Mouse (Mus musculus) gastrocnemius, postnatal 14 days (tissue): ENCODE measurements around the gene Inpp5k. TPM values are rescaled to one million over a fixed set of nuclear protein-coding genes. Genes with fewer than 3 reads are reported as not detected.
A peak's percentile ranks its signal among the peaks of the same experiment; 100 is the strongest.

Experiments used
- DNase-seq: peaks from one replicate; pipeline ENCODE4 v3.0.0; 2021; ENCODE audit warnings: mixed read lengths
- intact Hi-C: fragments of 180-260 bp; cut with DNase I; formaldehyde crosslinking; loops from one replicate; pipeline ENCODE4 v1.15.1; 2025; ENCODE audit warnings: low total_unique reads
- total RNA-seq, 2 experiments: library from RNA; stranded (reverse); gene quantifications; 2 replicates each; pipeline ENCODE4 v1.2.3; 2021

The Inpp5k gene
- total RNA-seq, 2 experiments from 2014 or later: 17.0 to 23.0 TPM

DNA sequence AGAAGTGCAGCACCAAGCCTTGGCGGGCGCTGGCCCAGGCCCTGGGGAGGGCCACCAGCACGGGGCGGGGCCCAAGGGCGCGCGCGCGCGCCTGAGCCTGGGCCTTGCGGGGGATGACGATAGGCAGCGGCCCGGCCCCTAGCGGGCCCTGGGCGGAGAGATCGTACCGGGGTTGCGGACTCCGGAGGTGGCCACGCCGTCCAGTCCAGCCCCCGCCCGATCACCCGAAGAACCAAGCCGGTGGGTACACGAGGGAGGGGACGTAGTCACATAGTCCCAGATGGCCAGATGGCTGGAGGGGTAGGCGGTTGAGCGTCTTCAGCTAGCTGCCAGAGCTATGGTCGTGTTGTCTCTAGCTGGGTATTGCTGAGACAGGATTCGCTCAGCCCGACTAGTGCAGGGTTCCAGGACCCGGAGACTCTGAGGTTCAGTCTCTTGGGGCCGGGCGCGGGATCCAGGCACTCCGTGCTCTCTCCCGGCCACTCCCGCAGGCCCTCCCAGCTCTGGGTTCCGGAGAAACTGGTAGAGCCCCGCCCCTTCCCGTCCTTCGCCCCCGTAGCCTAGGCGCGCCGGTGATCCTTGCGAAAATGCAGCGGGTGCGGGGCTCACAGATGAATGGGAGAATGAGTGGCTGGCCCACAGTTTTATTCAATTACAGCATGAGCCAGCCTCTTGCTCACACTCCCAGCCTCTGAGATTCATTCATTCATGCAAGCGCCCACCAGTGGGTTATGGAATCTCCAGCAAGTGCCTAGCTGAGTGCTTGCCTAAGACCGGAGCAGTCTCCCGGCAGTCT is 20.8 kb downstream of the Inpp5k start:
- DNase-seq: peak; percentile 84
- intact Hi-C loops: no loop called here

DNA sequence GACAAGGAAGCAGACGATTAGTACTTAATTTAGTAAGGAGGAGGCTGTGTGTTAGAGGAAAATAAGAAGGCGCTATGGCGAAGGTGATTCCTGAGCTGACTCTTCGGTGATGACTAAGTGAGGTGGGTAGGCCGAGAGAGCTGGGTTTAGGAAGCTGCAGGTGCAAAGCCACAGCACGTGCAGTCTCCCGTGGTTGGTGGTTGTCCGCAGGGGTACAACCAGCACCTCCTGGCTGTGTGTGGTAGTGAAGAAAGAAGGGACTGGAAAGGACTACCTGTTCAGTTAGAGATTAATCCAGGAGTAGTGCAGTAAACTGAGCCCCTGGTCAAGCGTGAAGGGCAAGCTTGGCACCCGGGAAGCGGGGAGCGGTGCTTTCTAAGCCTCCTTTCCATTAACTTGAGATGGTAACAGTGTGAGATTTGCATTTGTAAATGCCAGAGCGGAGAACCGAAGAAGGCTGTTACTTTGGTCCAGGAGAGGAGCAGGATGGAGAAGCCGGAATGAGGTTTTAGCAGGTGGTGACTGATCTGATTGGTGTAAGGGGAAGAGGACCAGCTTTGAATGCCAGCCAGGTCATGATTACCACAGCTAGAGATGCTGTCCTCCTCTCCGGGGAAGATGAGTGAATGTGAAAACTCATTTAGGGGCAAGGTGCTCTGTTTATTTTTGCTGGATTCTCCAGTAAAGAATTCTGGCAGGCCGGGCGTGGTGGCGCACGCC is 21.6 kb downstream of the Inpp5k start:
- intact Hi-C loops: no loop called here
- no peak for DNase-seq

DNA sequence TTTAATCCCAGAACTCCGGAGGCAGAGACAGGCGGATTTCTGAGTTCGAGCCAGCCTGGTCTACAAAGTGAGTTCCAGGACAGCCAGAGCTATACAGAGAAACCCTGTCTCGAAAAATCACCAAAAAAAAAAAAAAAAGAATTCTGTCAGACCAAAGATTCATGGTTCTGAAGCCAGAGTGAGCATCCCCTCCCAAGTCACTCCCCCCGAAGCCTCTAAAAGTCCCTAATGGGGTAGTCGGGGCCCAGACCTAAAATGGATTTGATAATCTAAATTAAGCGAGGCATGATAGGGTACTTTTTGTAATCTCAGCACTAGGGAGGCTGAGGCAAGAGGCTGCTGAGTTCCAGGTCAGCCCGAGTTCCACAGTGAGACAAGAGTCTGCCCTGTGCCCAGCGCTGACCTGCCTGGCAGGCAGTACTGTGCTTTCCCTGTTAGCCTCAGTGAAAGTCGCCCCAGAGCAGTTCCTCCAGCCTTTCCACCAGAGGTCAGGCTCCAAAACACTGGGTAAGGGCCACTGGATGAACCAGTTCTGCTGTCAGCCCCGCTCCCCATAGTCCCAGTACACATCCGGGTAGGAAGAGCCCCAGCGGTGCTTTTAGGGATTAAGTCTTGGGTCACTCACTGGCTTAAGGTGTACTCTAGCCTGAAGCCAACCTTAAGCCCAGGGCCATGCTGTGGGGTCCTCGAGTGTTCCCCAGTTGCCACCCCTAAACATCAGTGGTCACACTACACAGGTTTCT is 22.3 kb downstream of the Inpp5k start:
- intact Hi-C loops: no loop called here
- no peak for DNase-seq

DNA sequence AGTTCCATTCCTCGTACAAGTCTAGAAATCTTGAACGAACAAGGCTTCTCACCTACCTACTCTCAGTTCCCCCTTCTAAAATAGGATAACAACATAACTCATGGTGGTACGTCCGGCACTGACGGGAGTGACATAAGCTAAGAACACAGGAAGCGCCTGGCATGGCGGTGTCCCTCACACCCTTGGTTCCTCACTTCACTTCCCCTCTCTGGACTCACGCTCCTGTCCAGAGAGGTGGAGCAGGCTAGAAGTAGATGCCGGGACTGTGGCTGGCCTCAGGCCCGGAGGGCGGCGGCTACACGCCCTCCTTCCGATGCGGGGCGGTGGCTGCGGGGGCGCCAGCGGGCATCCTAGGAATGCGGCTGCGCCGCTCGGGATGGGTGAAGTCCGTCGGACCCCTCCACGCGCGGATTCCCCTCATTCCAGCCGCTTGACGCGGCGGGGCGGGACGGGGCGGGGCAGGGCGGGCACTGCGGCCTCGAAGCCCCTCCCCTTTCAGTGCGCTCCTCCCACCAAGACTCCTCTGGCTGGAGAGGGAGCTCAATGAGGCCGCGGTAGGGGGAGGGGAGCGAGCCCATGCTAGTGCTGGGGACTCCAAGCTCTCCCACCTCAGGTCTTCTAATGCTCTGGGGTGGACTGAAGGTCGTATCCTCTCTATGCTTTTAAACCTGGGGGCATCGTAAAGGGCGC is 23.1 kb downstream of the Inpp5k start:
- peak; percentile 77 for DNase-seq
- intact Hi-C loops: no loop called here

DNA sequence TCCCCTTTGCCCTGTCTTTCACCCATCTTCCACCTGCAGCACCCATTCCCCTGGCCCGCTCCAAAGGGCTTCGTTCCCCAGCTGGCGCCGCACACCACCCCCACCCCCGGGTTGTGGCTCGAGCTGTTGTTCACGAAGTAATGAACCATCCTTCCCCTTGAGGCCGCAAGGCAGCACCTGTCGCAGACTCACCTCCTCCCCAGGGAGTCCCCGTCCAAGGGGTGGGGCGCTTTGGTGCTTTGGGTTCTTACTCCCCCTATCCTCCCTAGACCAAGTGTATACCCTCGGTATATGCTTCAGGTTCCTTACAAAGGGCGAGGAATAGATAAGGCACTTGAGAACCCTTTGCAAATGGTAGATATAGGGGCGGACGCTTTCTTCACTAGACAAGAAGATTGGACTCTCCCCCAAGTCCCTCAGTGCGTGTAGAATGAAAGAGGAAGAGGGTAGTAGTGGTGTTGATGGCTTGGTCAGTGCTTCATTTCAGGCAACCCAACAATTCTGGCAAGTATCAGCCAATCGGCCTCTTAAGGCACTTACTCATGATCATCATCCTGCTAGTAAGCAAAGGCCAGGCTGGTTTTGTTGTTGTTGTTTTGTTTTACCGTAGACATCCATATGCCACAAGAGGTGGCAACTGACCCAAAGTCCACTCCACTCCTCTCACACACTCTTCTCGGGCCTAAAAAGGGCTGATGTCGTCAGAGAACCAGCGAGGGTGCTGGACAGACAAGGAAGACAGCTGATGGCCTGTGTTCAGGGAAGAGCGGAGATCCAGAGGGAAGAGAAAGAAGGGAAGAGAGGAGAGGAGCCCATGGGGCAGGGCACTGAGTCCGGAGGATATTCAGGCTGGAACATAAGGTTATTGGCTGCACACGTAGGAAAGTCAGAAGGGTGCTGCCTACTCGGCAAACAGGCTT is 23.9 kb downstream of the Inpp5k start:
- DNase-seq: peak; percentile 35
- intact Hi-C loops: no loop called here

DNA sequence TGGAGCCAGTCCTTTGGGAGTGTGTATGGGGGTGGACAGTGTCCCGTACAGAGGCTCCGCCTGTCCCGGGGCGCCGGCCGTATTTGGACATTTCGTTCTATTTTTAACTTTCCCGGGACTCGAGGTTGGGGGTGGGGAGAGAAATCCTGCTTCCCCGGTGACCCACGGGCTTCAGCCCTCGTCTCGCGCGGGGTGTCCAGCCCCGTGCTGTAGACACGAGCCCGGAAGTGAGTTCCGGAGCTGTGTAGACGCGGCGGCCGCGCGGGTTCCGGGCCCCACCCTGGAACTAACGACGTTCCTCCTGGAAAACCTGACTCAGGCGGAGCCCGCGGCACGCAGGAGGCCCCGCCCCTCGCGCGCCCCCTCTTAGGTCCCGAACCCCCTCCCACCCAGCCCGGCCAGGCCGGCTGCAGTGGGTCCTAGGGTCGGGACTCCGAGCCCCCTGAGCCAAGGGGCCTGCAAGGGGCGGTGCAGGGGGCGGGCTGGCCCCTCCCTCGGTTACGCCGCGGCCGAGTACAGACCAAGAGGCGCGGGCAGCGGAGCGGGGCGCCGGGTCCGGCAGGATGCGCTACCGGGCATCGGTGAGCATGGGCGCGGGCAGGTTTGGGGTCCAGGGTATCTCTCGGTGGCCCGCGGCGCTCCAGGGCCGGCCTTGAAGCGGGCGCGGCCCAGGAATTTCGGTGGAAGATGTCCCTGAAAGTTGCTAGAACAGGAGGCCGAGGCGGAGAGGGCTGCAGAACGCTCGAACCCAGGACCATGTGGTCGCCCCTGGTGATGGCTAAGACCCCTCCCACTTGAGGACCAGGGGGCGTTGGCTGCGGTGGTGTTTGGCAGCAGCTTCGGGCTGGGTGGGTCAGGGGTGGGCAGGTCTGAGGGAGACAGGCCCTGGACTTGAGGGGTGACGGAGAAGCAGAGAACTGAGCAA is 25.1 kb downstream of the Inpp5k start:
- peak; percentile 79 for DNase-seq
- intact Hi-C loops: no loop called here

DNA sequence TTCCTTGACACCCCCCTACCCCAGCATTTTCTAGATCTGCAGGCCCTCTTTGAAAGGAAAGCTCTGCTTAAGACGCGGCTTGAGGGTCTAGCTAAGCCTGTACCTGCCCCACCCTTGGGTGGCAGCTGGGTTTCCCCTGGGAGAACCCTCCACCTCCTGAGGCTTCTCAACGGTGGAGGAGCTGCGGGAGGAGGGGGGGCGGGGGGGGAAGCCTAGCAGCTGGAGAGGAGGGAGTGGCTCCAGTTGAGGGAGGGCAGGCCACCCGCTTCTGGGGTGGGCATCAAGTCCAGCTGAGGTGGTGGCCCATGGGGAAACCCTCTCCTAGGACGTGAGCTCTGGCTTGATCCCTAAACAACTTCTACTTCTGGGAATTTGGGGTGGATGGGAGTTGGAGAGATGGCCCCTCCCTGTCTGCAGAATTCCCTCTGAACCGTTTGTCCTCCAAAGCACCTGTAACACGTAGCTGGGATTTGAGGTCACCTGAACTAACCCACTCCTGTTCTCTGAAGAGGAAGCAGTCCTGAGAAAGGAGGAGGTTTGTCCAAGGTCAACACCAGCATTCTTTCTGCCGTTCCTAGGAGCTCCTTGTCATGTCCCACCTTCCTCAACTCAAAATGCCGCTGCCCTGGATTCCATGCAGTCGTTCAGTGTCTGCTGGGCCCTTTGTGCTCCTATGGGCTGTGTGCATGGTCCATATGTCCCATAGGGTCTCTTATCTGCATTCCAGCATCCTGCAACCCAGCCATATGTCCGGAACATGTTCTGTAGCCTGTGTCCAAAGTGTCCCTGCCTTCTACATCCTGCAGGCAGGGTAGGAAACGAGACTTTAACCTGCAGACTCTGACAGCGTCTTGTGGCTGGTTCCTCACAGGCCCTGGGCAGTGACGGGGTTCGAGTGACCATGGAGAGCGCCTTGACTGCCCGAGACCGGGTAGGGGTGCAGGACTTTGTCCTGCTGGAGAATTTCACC is 26.1 kb downstream of the Inpp5k start:
- intact Hi-C loops: no loop called here
- no peak for DNase-seq

DNA sequence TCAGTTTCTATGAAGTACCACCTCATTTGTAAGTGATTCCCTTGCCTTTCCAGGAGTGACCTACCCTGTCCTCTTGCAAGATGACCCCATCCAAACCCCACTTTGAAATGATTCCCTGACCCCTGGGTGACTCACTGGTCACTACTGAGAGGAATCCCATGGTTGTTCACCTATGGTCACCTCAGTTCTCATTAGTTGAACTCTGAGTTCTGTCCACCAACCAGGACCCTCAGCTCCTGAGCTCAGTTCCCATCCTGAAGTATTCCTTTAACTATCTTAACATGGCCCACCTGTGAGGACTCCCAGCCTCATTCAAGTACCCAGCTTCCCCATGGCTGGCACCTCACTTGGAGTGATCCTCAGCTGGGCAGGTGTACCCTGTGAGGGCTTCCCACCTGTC is 27.1 kb downstream of the Inpp5k start:
- intact Hi-C loops: no loop called here

DNA sequence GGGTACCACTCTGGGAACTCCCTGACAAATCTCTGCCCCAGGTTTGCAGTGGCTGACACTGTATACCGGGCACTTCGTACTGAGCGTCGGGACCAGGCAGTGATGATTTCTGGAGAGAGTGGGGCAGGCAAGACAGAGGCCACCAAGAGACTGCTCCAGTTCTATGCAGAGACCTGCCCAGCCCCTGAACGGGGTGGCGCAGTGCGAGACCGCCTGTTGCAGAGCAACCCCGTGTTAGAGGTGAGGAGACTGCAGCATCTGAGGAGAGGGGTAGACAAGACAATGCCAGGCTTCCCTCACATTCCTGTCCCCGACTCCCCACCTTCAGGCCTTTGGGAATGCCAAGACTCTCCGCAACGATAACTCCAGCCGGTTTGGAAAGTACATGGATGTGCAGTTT is 27.5 kb downstream of the Inpp5k start:
- intact Hi-C loops: no loop called here
- no peak for DNase-seq

More for the DNA sequence above, 27.1 kb downstream of the Inpp5k start:
- DNase-seq: no peak

DNA sequence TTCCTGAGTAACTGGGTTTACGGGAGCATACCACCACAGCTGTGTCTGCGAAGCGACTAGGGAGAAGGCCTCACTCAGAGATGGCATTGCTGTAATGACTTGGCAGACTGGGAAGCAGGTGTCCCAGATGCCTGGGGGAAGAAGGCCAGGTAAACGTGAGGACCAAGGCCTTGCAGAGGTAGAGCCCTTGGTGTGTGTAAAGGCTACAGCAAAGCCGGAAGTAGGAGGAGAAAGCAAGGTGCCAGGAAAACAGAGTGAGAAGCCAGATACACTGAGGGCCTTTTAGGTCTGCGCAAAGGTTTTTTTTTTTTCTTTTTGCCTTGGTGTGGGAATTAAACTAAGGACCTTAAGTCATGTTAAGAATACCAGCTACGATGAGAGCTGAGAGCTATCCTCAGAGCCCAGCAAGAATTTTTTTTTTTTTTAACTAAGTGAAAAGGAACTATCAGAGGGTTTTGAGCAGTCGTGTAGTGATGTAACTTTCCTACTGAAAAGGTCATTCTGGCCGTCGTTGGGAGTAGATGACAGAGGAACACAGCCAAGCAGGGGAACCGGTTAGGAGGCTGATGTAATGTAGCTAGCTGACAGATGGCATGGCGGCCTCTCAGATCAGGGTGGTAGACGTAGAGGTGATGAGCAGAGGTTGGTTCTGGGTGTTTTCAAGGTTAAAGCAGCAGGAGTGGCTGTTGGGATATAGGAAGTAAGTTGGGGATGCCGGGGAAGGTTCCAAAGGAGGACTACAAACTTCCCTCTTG is 28.4 kb downstream of the Inpp5k start:
- DNase-seq: no peak
- intact Hi-C loops: no loop called here

DNA sequence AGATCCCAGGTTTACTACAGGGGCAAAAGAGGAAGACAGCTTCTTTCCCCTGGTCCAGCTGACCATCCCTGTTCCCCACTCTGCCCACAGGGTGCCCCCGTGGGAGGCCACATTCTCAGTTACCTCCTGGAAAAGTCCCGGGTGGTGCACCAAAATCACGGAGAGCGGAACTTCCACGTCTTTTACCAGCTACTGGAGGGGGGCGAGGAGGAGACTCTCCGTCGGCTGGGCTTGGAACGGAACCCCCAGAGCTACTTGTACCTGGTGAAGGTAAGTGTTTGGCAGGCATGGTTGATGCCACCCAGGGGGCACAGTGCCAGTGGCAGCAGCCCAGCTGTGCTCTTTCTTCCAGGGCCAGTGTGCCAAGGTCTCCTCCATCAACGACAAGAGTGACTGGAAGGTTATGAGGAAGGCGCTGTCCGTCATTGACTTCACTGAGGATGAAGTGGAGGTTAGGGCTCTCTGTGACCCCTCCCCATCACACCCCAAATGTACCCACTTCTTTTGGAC is 29.3 kb downstream of the Inpp5k start:
- no peak for DNase-seq
- intact Hi-C loops: no loop called here

DNA sequence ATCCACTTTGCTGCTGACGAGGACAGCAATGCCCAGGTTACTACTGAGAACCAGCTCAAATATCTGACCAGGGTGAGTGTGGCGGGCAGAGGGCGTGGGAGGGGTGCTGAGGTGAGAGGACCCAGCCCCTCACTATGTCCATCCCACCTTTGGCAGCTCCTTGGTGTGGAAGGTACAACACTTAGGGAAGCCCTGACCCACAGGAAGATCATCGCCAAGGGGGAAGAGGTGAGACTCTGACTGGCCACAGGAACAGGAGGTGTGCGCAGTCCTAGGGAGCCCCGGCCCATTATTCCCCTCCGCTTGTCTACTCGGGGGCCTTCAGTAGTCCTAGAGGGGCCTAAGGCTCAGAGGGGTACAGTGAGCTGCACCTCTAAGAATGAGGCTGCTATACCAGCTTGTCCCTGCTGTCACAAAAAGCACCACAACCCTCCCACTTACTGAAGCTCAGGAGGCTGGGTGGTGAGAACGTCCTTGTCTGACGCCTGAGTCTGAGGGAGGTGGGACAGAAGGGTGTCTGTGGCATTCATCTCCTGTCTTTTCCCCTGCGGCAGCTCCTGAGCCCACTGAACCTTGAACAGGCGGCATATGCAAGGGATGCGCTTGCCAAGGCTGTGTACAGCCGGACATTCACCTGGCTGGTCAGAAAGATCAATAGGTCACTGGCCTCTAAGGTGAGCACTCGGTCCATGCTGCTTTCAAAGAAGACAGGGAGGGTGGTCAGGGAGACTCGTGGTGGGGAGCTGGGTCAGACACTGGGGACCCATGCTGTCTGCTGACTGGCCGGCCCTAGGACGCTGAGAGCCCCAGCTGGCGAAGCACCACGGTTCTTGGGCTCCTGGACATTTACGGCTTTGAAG is 30.4 kb downstream of the Inpp5k start:
- no peak for DNase-seq
- intact Hi-C loops: no loop called here

DNA sequence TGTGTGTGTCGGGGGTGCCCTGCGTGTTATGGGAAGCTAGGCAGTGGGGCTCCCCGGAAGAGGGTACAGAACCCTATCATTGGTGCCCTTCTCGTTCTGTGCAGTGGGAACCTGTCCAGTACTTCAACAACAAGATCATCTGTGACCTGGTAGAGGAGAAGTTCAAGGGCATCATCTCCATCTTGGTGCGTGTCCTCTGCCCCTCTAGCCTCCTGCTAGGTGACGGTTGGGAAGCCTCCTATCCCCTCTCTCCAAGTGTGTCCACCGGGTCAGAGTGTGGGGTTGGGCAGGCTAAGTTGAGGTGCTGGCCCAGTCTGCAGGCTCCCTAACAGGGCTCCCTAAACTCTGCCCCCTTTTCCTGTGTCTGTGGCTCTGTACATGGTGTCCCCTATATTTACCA is 31.3 kb downstream of the Inpp5k start:
- DNase-seq: no peak
- intact Hi-C loops: no loop called here

DNA sequence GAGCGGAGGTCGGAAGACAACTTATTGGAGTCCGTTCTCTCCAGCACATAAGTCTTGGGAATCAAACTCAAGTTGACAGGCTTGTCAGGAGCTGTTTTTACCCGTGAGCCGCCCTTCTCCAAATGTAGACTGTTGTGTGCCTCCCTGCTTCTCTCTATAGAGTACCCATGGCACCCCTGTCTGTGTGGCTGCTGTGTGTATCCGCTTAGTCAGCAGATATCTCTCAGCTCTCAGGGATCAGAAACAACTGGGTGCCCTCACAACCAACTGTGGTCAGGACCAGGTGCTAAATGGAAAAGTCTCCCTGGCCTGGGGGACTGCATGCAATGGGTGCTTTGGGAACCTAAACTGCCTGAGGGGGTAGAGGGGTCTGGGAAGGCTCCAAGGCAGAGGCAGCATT is 35.5 kb downstream of the Inpp5k start:
- intact Hi-C loops: no loop called here

DNA sequence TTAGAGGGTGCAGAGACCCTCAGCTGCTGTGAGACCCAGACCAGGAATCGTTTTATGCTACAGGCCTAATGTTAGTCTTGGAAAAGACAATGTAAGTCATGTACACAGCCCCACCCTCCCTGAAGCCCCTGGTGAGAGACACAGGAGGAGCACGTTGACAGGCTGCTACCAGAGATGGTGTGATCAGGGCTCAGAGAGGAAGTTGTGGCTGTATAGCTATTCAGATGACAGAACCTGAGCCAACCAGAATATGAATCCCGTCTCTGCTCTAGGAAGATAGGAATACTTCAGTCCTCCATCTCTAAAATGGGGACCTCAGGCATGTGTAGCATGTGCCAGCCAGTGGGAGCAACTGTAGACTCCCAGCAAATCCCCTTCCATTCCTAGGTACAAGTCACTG is 37.8 kb downstream of the Inpp5k start:
- intact Hi-C loops: no loop called here
- DNase-seq: no peak

More for the DNA sequence above, 35.5 kb downstream of the Inpp5k start:
- no peak for DNase-seq
